Mouse (Mus musculus): Measurements from ENCODE around the gene Mydgf. TPM values are rescaled to one million over a fixed set of nuclear protein-coding genes. Genes with fewer than 3 reads are reported as not detected.
A peak's percentile ranks its signal among the peaks of the same experiment; 100 is the strongest.

Gene Mydgf
- polyA plus RNA-seq, 1 experiment from 2014 or later = 71.5 TPM

DNA sequence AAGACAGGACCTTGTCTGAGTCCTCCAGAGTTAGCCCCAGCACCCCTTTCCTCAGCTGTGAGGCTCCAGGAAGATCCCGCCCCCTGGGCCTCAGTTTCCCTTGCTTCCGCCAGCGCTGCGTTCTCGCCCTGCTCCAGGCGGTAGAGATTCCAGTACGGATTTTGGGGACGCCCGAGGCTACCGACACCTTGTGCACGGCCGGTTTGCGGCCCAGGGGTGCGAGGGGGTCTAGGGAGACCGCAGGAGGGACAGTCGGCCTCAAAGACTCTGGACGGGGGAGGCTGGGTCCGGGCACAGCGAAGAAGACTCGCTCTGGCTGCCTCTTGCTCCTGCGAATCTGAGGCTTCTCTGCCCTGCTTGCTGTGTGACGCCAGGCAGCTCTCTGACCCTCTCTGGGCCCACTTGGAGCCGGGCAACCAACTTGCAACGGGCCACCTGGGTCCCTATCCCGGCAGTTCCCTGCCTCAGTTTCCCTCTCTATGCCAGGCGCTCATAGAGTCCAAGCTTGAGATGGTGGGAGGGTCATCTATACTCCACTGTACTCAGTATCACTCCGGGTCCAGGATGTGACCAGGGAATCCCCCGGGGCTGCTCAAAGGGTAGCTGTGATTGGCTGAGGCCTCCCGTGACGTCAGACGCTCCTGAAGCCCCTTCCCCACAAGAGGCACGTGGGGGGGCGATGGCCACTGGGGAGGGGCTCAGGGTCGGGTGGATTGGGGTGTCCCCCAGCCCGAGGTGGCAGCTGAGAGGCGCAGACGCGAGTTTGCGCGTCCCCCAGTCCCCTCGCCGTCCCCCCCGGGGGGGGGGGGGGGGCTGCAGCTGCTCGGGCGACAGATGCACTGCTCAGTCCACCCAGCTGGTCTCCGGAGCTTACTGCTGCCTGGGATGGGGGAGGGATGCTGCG, 41.8 kb downstream of the Mydgf start:
- H3K4me2 ChIP-seq (ENCODE audit: low read length) = peak overlapping the region; percentile 86
- peak overlapping the region; percentile 71 for H3K9ac ChIP-seq (ENCODE audit: low read depth, low read length)
- H3K27me3 ChIP-seq (ENCODE audit: control insufficient read depth, insufficient read depth, low read depth, low read length) = no peaks in the 10 kb centered on the region
- H3K4me1 ChIP-seq (ENCODE audit: control insufficient read depth, insufficient read depth, low read length) = peaks cover 32% of the 10 kb centered on the region
- H3K9me3 ChIP-seq (replicated peaks; ENCODE audit: control insufficient read depth, low read length, poor library complexity, severe bottlenecking) = no peaks in the 10 kb centered on the region
- no peak overlapping the region for H3K27ac ChIP-seq (ENCODE audit: low read length)
- 2% methylated on average over 34 of the region's 47 CpGs for WGBS
- no peaks in the 10 kb centered on the region for H3K36me3 ChIP-seq (ENCODE audit: control insufficient read depth, insufficient read depth, low read length)
- peak; percentile 37 for ATAC-seq
- peak overlapping the region; percentile 52 for H3K4me3 ChIP-seq (ENCODE audit: low read depth, low read length)

- H3K27me3 ChIP-seq (ENCODE audit: control insufficient read depth, insufficient read depth, low read depth, low read length) = no peaks in the 10 kb centered on the region
- peak within 1 kb of the TSS; percentile 78 for H3K27ac ChIP-seq (ENCODE audit: low read length)
- no peaks in the 10 kb centered on the region for H3K9me3 ChIP-seq (replicated peaks; ENCODE audit: control insufficient read depth, low read length, poor library complexity, severe bottlenecking)
- peak within 1 kb of the TSS; percentile 84 for H3K4me3 ChIP-seq (ENCODE audit: low read depth, low read length)
- 1% methylated on average over 61 of the region's 79 CpGs for WGBS
- peak within 1 kb of the TSS; percentile 90 for H3K9ac ChIP-seq (ENCODE audit: low read depth, low read length)
- H3K4me2 ChIP-seq (ENCODE audit: low read length) = peak within 1 kb of the TSS; percentile 73
- ATAC-seq = peak; percentile 46
- no peaks in the 10 kb centered on the region for H3K36me3 ChIP-seq (ENCODE audit: control insufficient read depth, insufficient read depth, low read length)
- peaks cover 32% of the 10 kb centered on the region for H3K4me1 ChIP-seq (ENCODE audit: control insufficient read depth, insufficient read depth, low read length)
These were observed 43.7 kb downstream of the Mydgf start, which contains the start of gene Sema6b for GRCm38 (mm10) chr17:56139858-56140595. TSS of gene Sema6b (minus strand) at chr17:56140343.

DNA sequence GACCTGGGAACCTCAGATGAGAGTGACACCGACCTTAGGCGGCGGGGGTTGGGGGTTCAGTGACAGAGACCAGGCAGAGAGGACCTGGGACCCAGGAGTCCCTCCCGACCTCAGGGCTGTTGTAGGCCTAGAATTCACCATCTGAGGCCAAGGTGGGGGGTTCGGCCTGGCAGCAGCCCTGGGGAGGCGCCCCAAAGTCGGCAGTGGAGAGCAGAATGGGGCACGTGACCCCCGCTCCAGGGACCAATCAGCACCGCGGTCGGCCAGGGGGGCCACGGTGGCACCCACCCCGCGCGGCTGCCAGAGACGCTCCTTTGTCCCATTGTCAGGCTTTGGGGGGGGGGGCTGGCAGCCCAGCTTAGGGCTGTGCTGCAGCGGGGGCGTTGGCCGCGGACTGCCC, 44.4 kb downstream of the Mydgf start:
- H3K4me2 ChIP-seq (ENCODE audit: low read length) = peak overlapping the region; percentile 73
- peak overlapping the region; percentile 78 for H3K27ac ChIP-seq (ENCODE audit: low read length)
- ATAC-seq = peak; percentile 37
- no peaks in the 10 kb centered on the region for H3K36me3 ChIP-seq (ENCODE audit: control insufficient read depth, insufficient read depth, low read length)
- H3K9ac ChIP-seq (ENCODE audit: low read depth, low read length) = peak overlapping the region; percentile 90
- H3K4me3 ChIP-seq (ENCODE audit: low read depth, low read length) = peak overlapping the region; percentile 84
- 4% methylated on average over 19 of the region's 21 CpGs for WGBS
- no peaks in the 10 kb centered on the region for H3K9me3 ChIP-seq (replicated peaks; ENCODE audit: control insufficient read depth, low read length, poor library complexity, severe bottlenecking)
- no peaks in the 10 kb centered on the region for H3K27me3 ChIP-seq (ENCODE audit: control insufficient read depth, insufficient read depth, low read depth, low read length)
- H3K4me1 ChIP-seq (ENCODE audit: control insufficient read depth, insufficient read depth, low read length) = peaks cover 38% of the 10 kb centered on the region

DNA sequence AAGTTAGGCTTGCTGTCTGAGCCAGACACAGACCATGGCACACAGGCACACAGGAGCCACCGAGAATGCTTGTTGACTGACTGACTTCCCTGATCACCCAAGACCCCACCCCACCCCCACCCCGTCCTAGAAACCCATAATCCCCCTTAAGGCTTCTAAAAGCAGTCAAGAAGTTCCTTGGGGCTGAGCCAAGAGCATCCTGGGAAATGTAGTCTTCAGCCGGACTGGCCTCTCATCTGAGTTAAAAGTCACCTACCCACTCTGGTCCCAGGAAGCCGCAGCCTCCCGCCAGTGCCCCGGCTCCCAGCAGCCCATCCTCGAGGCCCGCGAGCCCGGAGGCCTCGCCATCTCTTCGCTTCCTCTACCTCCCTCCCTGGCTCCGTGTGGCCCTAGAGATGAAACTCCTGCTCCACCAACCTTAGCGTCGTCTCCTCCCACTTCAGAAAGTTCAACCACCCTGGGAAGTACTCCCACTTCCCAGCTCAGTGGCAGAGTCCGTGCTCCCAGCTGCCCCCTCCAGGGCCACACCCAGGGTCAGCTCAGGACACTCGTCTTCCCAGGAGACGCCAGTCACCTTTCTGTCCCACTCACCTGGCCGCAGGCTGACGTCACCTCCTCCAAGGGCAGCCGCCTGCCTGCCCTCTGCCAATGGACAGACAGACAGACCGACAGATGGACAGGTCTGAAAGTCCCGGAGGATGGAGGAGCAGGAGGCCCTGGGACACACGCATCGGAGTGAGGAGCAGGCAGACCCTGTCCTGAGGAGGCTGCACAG, 45.7 kb downstream of the Mydgf start:
- H3K27ac ChIP-seq (ENCODE audit: low read length) = no peak overlapping the region
- H3K4me1 ChIP-seq (ENCODE audit: control insufficient read depth, insufficient read depth, low read length) = peaks cover 39% of the 10 kb centered on the region
- H3K4me3 ChIP-seq (ENCODE audit: low read depth, low read length) = peak overlapping the region; percentile 84
- H3K9me3 ChIP-seq (replicated peaks; ENCODE audit: control insufficient read depth, low read length, poor library complexity, severe bottlenecking) = no peaks in the 10 kb centered on the region
- no peak for ATAC-seq
- H3K9ac ChIP-seq (ENCODE audit: low read depth, low read length) = peak overlapping the region; percentile 90; the same call in 1 of the 2 replicates
- H3K36me3 ChIP-seq (ENCODE audit: control insufficient read depth, insufficient read depth, low read length) = no peaks in the 10 kb centered on the region
- no peaks in the 10 kb centered on the region for H3K27me3 ChIP-seq (ENCODE audit: control insufficient read depth, insufficient read depth, low read depth, low read length)
- peak overlapping the region; percentile 73 for H3K4me2 ChIP-seq (ENCODE audit: low read length)
- 16% methylated on average over 25 of the region's 25 CpGs for WGBS

GRCm38 (mm10) chr17:56136558-56136957, 47.2 kb downstream of the Mydgf start:
- 85% methylated on average over 7 of the region's 7 CpGs for WGBS
- H3K27me3 ChIP-seq (ENCODE audit: control insufficient read depth, insufficient read depth, low read depth, low read length) = no peaks in the 10 kb centered on the region
- no peaks in the 10 kb centered on the region; the same call in 1 of the 2 replicates for H3K36me3 ChIP-seq (ENCODE audit: control insufficient read depth, insufficient read depth, low read length)
- no peak overlapping the region for H3K9ac ChIP-seq (ENCODE audit: low read depth, low read length)
- ATAC-seq = no peak
- no peaks in the 10 kb centered on the region for H3K9me3 ChIP-seq (replicated peaks; ENCODE audit: control insufficient read depth, low read length, poor library complexity, severe bottlenecking)
- H3K4me2 ChIP-seq (ENCODE audit: low read length) = no peak overlapping the region
- no peak overlapping the region for H3K4me3 ChIP-seq (ENCODE audit: low read depth, low read length)
- peaks cover 29% of the 10 kb centered on the region for H3K4me1 ChIP-seq (ENCODE audit: control insufficient read depth, insufficient read depth, low read length)
- no peak overlapping the region for H3K27ac ChIP-seq (ENCODE audit: low read length)

DNA sequence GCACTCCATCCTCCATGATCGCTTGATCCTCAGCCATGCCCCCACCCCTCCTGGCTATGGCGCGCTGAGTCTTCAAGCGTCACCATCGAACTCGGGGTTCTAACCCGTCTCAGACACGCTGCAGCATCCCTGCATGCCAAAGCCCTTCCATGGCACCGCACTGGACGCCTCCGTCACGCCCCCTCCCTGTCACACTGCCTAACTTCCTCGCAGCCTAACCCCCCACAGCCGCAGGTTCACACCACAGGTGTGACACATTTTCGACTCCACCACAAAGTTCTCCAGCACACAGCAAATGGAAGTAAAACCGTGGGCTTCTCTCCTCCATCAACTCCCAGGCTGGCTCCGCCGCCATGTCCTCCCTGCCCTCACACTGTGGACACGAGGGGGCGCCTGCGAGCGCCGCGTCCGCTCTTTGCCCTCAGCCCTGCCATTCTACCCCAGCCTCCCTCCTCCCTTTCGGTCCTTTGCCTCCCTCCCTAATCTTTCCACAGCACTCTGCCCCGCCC, 49.2 kb downstream of the Mydgf start:
- Histone ChIP-seq H3K9ac (ENCODE audit: low read depth, low read length) (no peak overlapping the region), H3K4me3 (ENCODE audit: low read depth, low read length) (no peak overlapping the region)

DNA sequence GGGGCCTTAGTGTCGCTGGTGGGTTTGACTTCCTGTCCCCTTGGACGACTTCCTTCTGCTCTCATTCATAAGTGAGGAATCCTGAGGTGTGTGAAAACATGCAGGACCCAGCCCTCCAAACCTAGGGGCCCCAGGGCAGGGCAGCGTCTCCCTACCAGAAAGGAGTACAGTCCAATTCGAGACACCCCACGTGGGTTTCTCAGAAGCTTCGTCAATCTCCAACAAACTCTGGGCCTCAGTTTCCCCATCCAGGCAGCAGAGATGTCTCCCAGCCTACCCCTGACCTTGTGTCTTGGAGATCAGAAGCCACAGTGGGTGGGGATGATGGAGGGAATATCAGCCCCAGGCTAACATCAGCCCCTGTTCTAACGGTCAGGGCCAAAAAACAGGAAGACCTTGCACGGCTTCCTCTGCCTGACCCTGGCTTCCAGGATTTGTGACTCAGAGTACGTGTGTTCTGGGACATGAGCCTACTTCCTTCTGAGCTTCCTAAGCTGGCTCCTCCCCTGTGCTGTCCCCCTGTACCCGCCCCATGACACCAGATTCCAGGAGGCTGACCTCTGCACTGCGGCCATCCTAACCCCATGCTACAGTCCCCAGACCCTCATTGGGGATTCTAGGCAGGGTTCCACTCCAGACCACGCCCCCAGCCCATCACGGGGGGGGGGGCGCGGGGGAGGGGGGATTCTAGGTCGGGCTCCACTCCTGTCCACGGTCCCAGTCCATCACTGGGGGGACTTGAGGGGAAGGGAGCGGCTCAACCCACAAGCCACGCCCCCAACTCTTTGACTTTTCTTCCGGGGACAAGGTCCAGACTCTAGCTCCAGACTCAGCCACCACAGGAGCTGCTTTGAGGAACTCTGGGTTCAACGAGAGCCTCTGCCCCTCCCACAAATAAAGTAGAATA, 50.0 kb downstream of the Mydgf start:
- Histone ChIP-seq H3K36me3 (ENCODE audit: control insufficient read depth, insufficient read depth, low read length) (peaks cover 15% of the 10 kb centered on the region), H3K9me3 (replicated peaks; ENCODE audit: control insufficient read depth, low read length, poor library complexity, severe bottlenecking) (no peaks in the 10 kb centered on the region), H3K4me1 (ENCODE audit: control insufficient read depth, insufficient read depth, low read length) (peaks cover 20% of the 10 kb centered on the region), H3K9ac (ENCODE audit: low read depth, low read length) (no peak overlapping the region), H3K4me2 (ENCODE audit: low read length) (peak overlapping the region; percentile 22; the same call in 1 of the 2 replicates), H3K4me3 (ENCODE audit: low read depth, low read length) (no peak overlapping the region), H3K27me3 (ENCODE audit: control insufficient read depth, insufficient read depth, low read depth, low read length) (no peaks in the 10 kb centered on the region), H3K27ac (ENCODE audit: low read length) (no peak overlapping the region; the same call in 1 of the 2 replicates)
- WGBS = 17% methylated on average over 20 of the region's 21 CpGs
- no peak for ATAC-seq

More for the DNA sequence above, 49.2 kb downstream of the Mydgf start:
- 3% methylated on average over 27 of the region's 27 CpGs for WGBS
- H3K9me3 ChIP-seq (replicated peaks; ENCODE audit: control insufficient read depth, low read length, poor library complexity, severe bottlenecking) = no peaks in the 10 kb centered on the region
- no peak overlapping the region for H3K27ac ChIP-seq (ENCODE audit: low read length)
- peaks cover 15% of the 10 kb centered on the region for H3K36me3 ChIP-seq (ENCODE audit: control insufficient read depth, insufficient read depth, low read length)
- no peak for ATAC-seq
- peaks cover 23% of the 10 kb centered on the region for H3K4me1 ChIP-seq (ENCODE audit: control insufficient read depth, insufficient read depth, low read length)
- peak overlapping the region; percentile 22 for H3K4me2 ChIP-seq (ENCODE audit: low read length)
- no peaks in the 10 kb centered on the region for H3K27me3 ChIP-seq (ENCODE audit: control insufficient read depth, insufficient read depth, low read depth, low read length)

GRCm38 (mm10) chr17:56132661-56133060, 51.1 kb downstream of the Mydgf start:
- no peaks in the 10 kb centered on the region for H3K27me3 ChIP-seq (ENCODE audit: control insufficient read depth, insufficient read depth, low read depth, low read length)

More at GRCm38 (mm10) chr17:56132661-56133060, 51.1 kb downstream of the Mydgf start:
- H3K4me2 ChIP-seq (ENCODE audit: low read length) = peak overlapping the region; percentile 25; the same call in 1 of the 2 replicates
- H3K9me3 ChIP-seq (replicated peaks; ENCODE audit: control insufficient read depth, low read length, poor library complexity, severe bottlenecking) = no peaks in the 10 kb centered on the region
- no peak overlapping the region for H3K4me3 ChIP-seq (ENCODE audit: low read depth, low read length)
- peaks cover 10% of the 10 kb centered on the region for H3K4me1 ChIP-seq (ENCODE audit: control insufficient read depth, insufficient read depth, low read length)
- no peak overlapping the region for H3K27ac ChIP-seq (ENCODE audit: low read length)
- no peak for ATAC-seq
- WGBS = 6% methylated on average over 14 of the region's 14 CpGs
- no peak overlapping the region for H3K9ac ChIP-seq (ENCODE audit: low read depth, low read length)
- peaks cover 18% of the 10 kb centered on the region for H3K36me3 ChIP-seq (ENCODE audit: control insufficient read depth, insufficient read depth, low read length)
